Mouse (Mus musculus) gastrocnemius, adult 2 months (tissue): ENCODE results near the gene Jaml. TPM values are rescaled to one million over a fixed set of nuclear protein-coding genes. Genes with fewer than 3 reads are reported as not detected.
A peak's percentile ranks its signal among the peaks of the same experiment; 100 is the strongest.
"Not testable (repeated sequence)": the region's sequence is repeated elsewhere in the genome, so short reads cannot be mapped to it uniquely, and the experiment has no call there.

ENCODE experiments used
- DNase-seq: peaks from one replicate; pipeline ENCODE4 v3.0.0; 2022
- H3K27ac ChIP-seq: fragments of 200-600 bp; 2 replicates; pipeline ENCODE4 v1.8.1; 2022; ENCODE audit warnings: mild to moderate bottlenecking
- H3K4me3 ChIP-seq: fragments of 200-600 bp; 2 replicates; pipeline ENCODE4 v1.8.1; 2022; ENCODE audit warnings: mild to moderate bottlenecking, moderate library complexity
- CTCF ChIP-seq: fragments of 200-600 bp; IDR thresholded peaks from 2 replicates; pipeline ENCODE4 v1.8.1; 2022; ENCODE audit warnings: antibody characterized with exemption, mild to moderate bottlenecking, moderate library complexity
- intact Hi-C: fragments of 180-260 bp; cut with DNase I; formaldehyde crosslinking; loops from one replicate; pipeline ENCODE4 v1.15.1; 2025
- long read RNA-seq, 2 experiments: library from polyadenylated mRNA; stranded (forward); transcript quantifications; one replicate each; pipeline ENCODE4 v2.0.0; 2021
- total RNA-seq, 2 experiments: library from RNA; stranded (reverse); gene quantifications; 2 replicates each; pipeline ENCODE4 v1.2.3; 2021

The Jaml gene
- total RNA-seq: under 1 TPM; 0.64 to 0.66 TPM
- long read RNA-seq, experiment 1: 0 reads
- long read RNA-seq, experiment 2: 0 reads

GRCm38 (mm10) chr9:45079011-45079410 lies at the start of gene Jaml:
TSS of gene Jaml (plus strand) at chr9:45079183.
- DNase-seq: no peak
- no peak for TF ChIP-seq CTCF
- intact Hi-C loops: no loop called here
- H3K27ac ChIP-seq: no peak within 1 kb of the TSS
- no peak within 1 kb of the TSS for H3K4me3 ChIP-seq

GRCm38 (mm10) chr9:45030341-45030740 lies 48.6 kb upstream of the Jaml start:
- no peak for DNase-seq
- intact Hi-C loops: no loop called here
- no peak overlapping the region for H3K27ac ChIP-seq
- no peak overlapping the region for H3K4me3 ChIP-seq
- TF ChIP-seq CTCF: no peak

GRCm38 (mm10) chr9:45032261-45032660 lies 46.7 kb upstream of the Jaml start:
- no peak for DNase-seq
- H3K27ac ChIP-seq: no peak overlapping the region
- intact Hi-C loops: no loop called here
- TF ChIP-seq CTCF: no peak
- no peak overlapping the region for H3K4me3 ChIP-seq

- intact Hi-C loops: no loop called here
- H3K4me3 ChIP-seq: no peak overlapping the region
- no peak overlapping the region for H3K27ac ChIP-seq
- TF ChIP-seq CTCF: no peak
- DNase-seq: no peak
These were observed 44.5 kb upstream of the Jaml start for GRCm38 (mm10) chr9:45034526-45034925.

GRCm38 (mm10) chr9:45037803-45038202 lies 41.2 kb upstream of the Jaml start:
- H3K27ac ChIP-seq, intact Hi-C loops, H3K4me3 ChIP-seq, DNase-seq: not testable (repeated sequence)

- no peak within 1 kb of the TSS for H3K4me3 ChIP-seq
- H3K27ac ChIP-seq: no peak within 1 kb of the TSS
- TF ChIP-seq CTCF: no peak
- intact Hi-C loops: no loop called here
- no peak for DNase-seq
These were observed 39.5 kb upstream of the Jaml start, which contains the start of gene Mpzl2 for GRCm38 (mm10) chr9:45039499-45039898. TSS of gene Mpzl2 (plus strand) at chr9:45039799.

GRCm38 (mm10) chr9:45040066-45040845 lies 38.7 kb upstream of the Jaml start:
- no peak overlapping the region for H3K27ac ChIP-seq
- TF ChIP-seq CTCF: no peak
- no peak for DNase-seq
- intact Hi-C loops: no loop called here
- no peak overlapping the region for H3K4me3 ChIP-seq

- TF ChIP-seq CTCF: no peak
- DNase-seq: no peak
- Histone ChIP-seq H3K4me3 (no peak overlapping the region), H3K27ac (no peak overlapping the region)
- intact Hi-C loops: no loop called here
These were observed 37.7 kb upstream of the Jaml start for GRCm38 (mm10) chr9:45041131-45041838.

- Histone ChIP-seq H3K4me3 (peak overlapping the region; percentile 40), H3K27ac (no peak overlapping the region)
- no peak for TF ChIP-seq CTCF
- no peak for DNase-seq
- intact Hi-C loops: no loop called here
These were observed 36.8 kb upstream of the Jaml start for GRCm38 (mm10) chr9:45042056-45042720.

GRCm38 (mm10) chr9:45042947-45043346 lies 36.0 kb upstream of the Jaml start:
- peak overlapping the region; percentile 40 for H3K4me3 ChIP-seq
- no peak overlapping the region for H3K27ac ChIP-seq
- intact Hi-C loops: no loop called here
- no peak for TF ChIP-seq CTCF
- DNase-seq: no peak

GRCm38 (mm10) chr9:45046973-45047372 lies 32.0 kb upstream of the Jaml start:
- no peak for TF ChIP-seq CTCF
- H3K27ac ChIP-seq: no peak overlapping the region
- no peak overlapping the region for H3K4me3 ChIP-seq
- intact Hi-C loops: no loop called here
- DNase-seq: no peak

GRCm38 (mm10) chr9:45048511-45048910 lies 30.5 kb upstream of the Jaml start:
- no peak for DNase-seq
- no peak overlapping the region for H3K27ac ChIP-seq
- no peak overlapping the region for H3K4me3 ChIP-seq
- intact Hi-C loops: no loop called here
- peak; percentile 84 for TF ChIP-seq CTCF

GRCm38 (mm10) chr9:45049731-45050130 lies 29.3 kb upstream of the Jaml start:
- no peak overlapping the region for H3K27ac ChIP-seq
- no peak overlapping the region for H3K4me3 ChIP-seq
- no peak for DNase-seq
- intact Hi-C loops: no loop called here
- no peak for TF ChIP-seq CTCF
